Mouse (Mus musculus) small intestine, adult 2 months (tissue): ENCODE data around the gene Btbd18.

Experiments
- CTCF ChIP-seq: fragments of 200-500 bp; IDR thresholded peaks from 2 replicates; pipeline ENCODE4 v1.5.1; 2012; ENCODE audit warnings: low read depth, mild to moderate bottlenecking, control low read depth, inconsistent platforms, low read length, moderate library complexity, mixed read lengths; ENCODE audit not compliant: insufficient replicate concordance, insufficient read length; ENCODE audit errors: extremely low read depth
- POLR2A ChIP-seq: fragments of 200-500 bp; IDR thresholded peaks from 2 replicates; pipeline ENCODE4 v1.6.1; 2012; ENCODE audit warnings: low read depth, mild to moderate bottlenecking, control low read depth, inconsistent platforms, low read length, moderate library complexity

GRCm38 (mm10) chr2:84632001-84632400 lies 26.9 kb upstream of the Btbd18 start:
- TF ChIP-seq POLR2A (no peak), CTCF (no peak)
